Mouse (Mus musculus) embryonic facial prominence, embryonic 12.5 days (tissue): Measurements from ENCODE around the gene H2afx. TPM values are rescaled to one million over a fixed set of nuclear protein-coding genes. Genes with fewer than 3 reads are reported as not detected.
"Not testable (repeated sequence)": the region's sequence is repeated elsewhere in the genome, so short reads cannot be mapped to it uniquely, and the experiment has no call there.

Experiments
- ATAC-seq: fragments of 200-750 bp; cut with Nextera tagmentation; 2 replicates; pipeline ENCODE4 v1.8.0; 2017; ENCODE audit not compliant: insufficient number of reproducible peaks, insufficient read depth, low FRiP score, low TSS enrichment
- H3K27ac ChIP-seq: fragments of 300-500 bp; sonication (generic); 2 replicates; pipeline ENCODE4 v1.5.1; 2016; ENCODE audit warnings: mild to moderate bottlenecking
- H3K27me3 ChIP-seq: fragments of 300-500 bp; sonication (generic); 2 replicates; pipeline ENCODE4 v1.6.1; 2016; ENCODE audit warnings: mild to moderate bottlenecking, moderate library complexity
- H3K36me3 ChIP-seq: fragments of 300-500 bp; sonication (generic); 2 replicates; pipeline ENCODE4 v1.6.1; 2016; ENCODE audit warnings: mild to moderate bottlenecking
- H3K4me1 ChIP-seq: fragments of 300-500 bp; sonication (generic); 2 replicates; pipeline ENCODE4 v1.6.1; 2016
- H3K4me2 ChIP-seq: fragments of 300-500 bp; sonication (generic); replicated peaks from 2 replicates; pipeline ENCODE4 v1.6.1; 2016; ENCODE audit warnings: mild to moderate bottlenecking, moderate library complexity
- H3K4me3 ChIP-seq: fragments of 300-500 bp; sonication (generic); 2 replicates; pipeline ENCODE4 v1.5.1; 2016; ENCODE audit warnings: mild to moderate bottlenecking
- H3K9ac ChIP-seq: fragments of 300-500 bp; sonication (generic); 2 replicates; pipeline ENCODE4 v1.6.1; 2016; ENCODE audit warnings: mild to moderate bottlenecking, moderate library complexity
- H3K9me3 ChIP-seq: fragments of 300-500 bp; sonication (generic); 2 replicates; pipeline ENCODE4 v1.6.1; 2016; ENCODE audit warnings: mild to moderate bottlenecking, moderate library complexity
- WGBS: fragments of 180-500 bp; shearing (Covaris S2); methylation state at CpG from one replicate; pipeline ENCODE4 v1.1.7; 2016; 5-methylcytosine and 5-hydroxymethylcytosine counted together
- polyA plus RNA-seq: library from polyadenylated mRNA; unstranded; fragments of >200 nt; fragmentation: Nextera tagmentation; extraction: Ambion mirVana; gene quantifications from 2 replicates; pipeline ENCODE4 v1.2.1, GENCODE M21; 2016

The H2afx gene
- 399 and 416 TPM in 2 replicates for polyA plus RNA-seq

DNA sequence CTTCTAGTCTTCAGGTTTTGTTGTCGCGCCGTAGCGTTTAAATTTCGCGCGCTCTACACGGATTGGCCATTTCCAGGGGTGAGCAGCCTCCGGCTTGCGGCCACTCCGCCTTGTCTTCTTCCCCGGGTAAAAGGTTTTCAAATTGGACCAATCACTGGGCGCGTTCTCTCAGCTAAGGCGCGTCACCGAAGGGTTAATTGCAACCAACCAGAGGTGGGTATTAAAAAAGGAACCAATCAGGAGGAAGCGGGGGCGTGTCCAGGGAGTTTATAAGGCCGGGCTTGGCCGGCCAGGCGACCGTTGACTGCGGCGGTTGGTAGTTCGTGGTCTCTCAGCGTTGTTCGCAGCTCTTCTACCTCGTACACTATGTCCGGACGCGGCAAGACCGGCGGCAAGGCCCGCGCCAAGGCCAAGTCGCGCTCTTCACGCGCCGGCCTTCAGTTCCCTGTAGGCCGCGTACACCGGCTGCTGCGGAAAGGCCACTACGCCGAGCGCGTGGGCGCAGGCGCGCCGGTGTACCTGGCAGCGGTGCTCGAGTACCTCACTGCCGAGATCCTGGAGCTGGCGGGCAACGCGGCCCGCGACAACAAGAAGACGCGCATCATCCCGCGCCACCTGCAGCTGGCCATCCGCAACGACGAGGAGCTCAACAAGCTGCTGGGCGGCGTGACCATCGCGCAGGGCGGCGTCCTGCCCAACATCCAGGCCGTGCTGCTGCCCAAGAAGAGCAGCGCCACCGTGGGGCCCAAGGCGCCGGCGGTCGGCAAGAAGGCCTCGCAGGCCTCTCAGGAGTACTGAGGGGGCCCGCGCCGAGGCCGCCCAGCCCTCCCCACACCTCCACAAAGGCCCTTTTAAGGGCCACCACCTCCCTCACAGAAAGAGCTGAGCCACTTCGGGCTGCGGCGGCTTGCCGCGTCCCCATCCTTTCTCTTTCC is at the start of gene H2afx:
H2afx (plus strand) TSS at position 299 of the 935 bp plus-strand sequence.
- Histone ChIP-seq H3K36me3 (peaks cover 64% of the 10 kb centered on the region), H3K4me2 (peak within 1 kb of the TSS; percentile 78), H3K9ac (peak within 1 kb of the TSS; percentile 98), H3K4me3 (peak within 1 kb of the TSS; percentile 96), H3K27me3 (no peaks in the 10 kb centered on the region), H3K27ac (peak within 1 kb of the TSS; percentile 98), H3K4me1 (peaks cover 15% of the 10 kb centered on the region), H3K9me3 (no peaks in the 10 kb centered on the region)
- peak; percentile 93 for ATAC-seq
- under 1% methylated on average over 91 of the region's 91 CpGs for WGBS

DNA sequence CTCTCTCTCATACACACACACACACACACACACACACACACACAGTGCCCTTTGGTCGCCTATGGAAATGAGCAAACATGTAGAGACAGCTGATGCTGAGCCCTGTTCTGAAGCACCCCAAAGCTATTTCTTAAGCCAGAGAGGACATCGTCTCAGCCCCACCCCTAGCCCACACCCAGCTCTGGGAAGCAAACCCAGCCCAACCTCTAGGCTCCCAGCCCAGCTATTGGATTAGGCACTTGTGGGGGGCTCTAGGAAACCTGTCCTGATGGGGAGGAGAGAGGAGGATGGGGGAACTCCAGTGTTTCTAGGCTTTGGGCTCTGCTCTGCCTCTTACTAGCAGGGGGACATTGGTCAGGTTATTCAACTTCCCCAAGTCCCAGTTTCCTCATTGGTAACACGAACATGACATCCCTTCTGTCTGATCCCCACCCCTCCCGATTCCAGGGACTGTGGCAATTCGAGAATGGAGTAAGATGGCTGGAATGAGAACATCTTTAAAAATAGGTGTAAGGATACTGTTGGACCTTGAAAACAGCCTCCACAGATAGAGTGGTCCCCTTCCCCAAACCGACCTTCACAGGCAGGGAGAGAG is 48.1 kb upstream of the H2afx start:
- H3K9ac ChIP-seq = no peak overlapping the region; the same call in 1 of the 2 replicates
- ATAC-seq = no peak
- peak overlapping the region; percentile 74; the same call in 1 of the 2 replicates for H3K4me3 ChIP-seq
- H3K9me3 ChIP-seq = no peaks in the 10 kb centered on the region
- H3K4me2 ChIP-seq = peak overlapping the region; percentile 92
- peaks cover 17% of the 10 kb centered on the region for H3K4me1 ChIP-seq
- H3K36me3 ChIP-seq = peaks cover 11% of the 10 kb centered on the region
- no peak overlapping the region for H3K27ac ChIP-seq
- H3K27me3 ChIP-seq = peaks cover 39% of the 10 kb centered on the region
- 10% methylated on average over 6 of the region's 6 CpGs for WGBS

DNA sequence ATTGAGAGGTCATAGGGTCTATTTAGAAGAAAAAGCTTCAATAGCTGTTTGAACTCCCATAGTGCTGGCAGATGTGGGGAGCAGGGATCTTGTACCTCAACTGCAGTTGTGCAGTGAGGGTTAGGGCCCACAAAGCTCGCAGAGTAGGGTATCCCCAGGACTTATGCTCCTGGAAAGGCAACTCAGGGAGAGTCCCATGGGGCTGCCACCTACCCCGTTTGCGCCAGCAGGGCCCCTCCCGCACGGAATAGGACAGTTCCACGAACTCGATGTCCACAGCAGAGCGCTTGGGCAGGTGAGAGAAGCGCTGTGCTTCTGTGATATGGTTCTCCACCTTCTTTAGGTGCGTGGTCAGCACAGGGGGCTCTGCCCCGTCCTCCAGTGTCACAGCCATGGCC is 47.5 kb upstream of the H2afx start:
- peak; percentile 37; the same call in 1 of the 2 replicates for ATAC-seq
- peaks cover 39% of the 10 kb centered on the region for H3K27me3 ChIP-seq
- peak overlapping the region; percentile 74 for H3K4me3 ChIP-seq
- WGBS = 6% methylated on average over 11 of the region's 11 CpGs
- H3K9ac ChIP-seq = peak overlapping the region; percentile 76
- no peak overlapping the region for H3K27ac ChIP-seq
- H3K9me3 ChIP-seq = no peaks in the 10 kb centered on the region
- H3K4me1 ChIP-seq = peaks cover 17% of the 10 kb centered on the region
- H3K36me3 ChIP-seq = peaks cover 16% of the 10 kb centered on the region
- peak overlapping the region; percentile 92 for H3K4me2 ChIP-seq

DNA sequence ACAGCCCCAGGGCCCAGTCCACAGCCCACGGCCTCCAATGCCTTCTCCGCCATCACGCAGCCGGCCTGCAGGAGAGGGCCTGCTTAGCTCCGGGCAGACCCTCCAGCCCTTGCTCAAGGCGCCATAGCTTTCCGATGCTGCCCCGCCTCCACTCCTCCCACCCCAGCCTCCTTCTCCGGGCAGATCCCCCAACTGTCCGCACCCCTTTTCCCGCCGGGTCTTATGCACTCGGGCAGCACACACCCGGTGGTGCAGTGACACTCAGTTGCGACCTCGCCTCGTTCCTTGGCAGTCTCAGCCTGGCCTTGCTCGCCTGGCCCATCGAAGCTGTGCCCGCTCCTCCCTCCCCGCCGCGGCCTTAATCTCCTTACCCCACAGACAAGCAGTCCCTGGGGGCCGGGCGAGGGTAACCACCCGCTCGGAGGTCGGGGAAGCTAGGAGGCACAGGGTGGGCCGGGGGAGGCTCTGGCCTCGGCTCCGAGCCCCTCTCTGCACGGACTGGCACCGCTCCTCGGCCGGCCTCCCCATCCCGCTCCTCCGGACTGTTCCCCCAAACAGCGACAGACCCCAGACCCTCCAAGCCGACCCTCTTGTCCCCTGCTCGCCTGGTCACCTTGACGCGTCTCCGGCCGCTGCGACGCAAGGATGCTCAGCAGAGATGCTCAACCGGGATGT is 47.0 kb upstream of the H2afx start:
- Histone ChIP-seq H3K4me2 (peak overlapping the region; percentile 92), H3K27ac (no peak overlapping the region), H3K9ac (peak overlapping the region; percentile 76), H3K9me3 (no peaks in the 10 kb centered on the region), H3K36me3 (peaks cover 20% of the 10 kb centered on the region), H3K4me3 (peak overlapping the region; percentile 74), H3K27me3 (peaks cover 39% of the 10 kb centered on the region), H3K4me1 (peaks cover 17% of the 10 kb centered on the region)
- ATAC-seq = 0 out of 2 replicates have a peak, but pooled peaks have one; percentile 55
- WGBS = 2% methylated on average over 47 of the region's 47 CpGs

DNA sequence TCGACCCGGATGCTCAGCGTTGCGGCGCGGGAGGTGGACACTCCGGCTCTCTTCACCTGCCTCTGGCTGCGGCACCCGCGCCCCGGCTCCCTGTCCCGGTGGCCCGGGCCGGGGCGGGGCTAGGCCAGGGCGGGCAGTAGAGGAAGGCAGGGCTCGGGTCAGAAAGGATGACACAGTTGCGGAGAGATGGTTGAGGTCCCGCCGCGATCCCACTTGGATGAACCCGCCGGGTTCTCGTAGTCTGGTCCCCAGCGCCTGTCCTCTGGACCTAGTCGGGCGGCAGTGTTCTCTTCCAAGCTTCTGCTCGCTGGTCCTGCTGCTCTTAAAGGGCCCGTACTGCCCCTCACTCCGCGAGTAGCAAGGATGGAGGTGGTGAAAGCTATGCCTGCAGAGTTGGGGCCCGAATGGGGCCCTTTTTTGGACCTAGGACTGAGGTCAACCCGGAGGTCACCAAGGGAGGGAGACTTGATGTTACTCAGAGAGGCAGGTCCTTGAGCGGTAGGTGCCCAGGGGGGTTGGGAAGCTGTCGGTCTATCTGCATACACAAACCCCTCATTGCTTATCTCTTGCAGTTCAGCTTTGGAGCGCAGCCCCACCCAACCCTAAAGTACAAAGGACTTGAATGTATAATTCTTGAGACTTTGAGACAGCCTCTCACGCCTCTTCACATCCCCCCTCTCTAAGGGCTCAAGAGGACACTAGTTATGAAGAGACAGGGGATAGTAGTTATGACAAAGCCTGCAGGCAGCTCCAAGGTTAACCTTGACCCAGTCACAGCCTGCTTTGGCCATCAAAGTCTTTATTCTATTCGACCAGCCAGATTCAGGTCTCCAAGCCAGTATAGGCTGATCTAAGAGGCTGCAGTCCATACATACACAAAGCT is 46.2 kb upstream of the H2afx start, which contains the start of gene Abcg4:
Abcg4 (minus strand) TSS at position 540 of the 883 bp plus-strand sequence.
- H3K4me1 ChIP-seq = peaks cover 17% of the 10 kb centered on the region
- peak within 1 kb of the TSS; percentile 76 for H3K9ac ChIP-seq
- H3K36me3 ChIP-seq = peaks cover 28% of the 10 kb centered on the region
- WGBS = 3% methylated on average over 38 of the region's 38 CpGs
- 0 out of 2 replicates have a peak, but pooled peaks have one; percentile 57 for ATAC-seq
- H3K27ac ChIP-seq = no peak within 1 kb of the TSS
- H3K4me2 ChIP-seq = peak within 1 kb of the TSS; percentile 92
- H3K27me3 ChIP-seq = peaks cover 39% of the 10 kb centered on the region
- H3K9me3 ChIP-seq = no peaks in the 10 kb centered on the region
- H3K4me3 ChIP-seq = peak within 1 kb of the TSS; percentile 74

DNA sequence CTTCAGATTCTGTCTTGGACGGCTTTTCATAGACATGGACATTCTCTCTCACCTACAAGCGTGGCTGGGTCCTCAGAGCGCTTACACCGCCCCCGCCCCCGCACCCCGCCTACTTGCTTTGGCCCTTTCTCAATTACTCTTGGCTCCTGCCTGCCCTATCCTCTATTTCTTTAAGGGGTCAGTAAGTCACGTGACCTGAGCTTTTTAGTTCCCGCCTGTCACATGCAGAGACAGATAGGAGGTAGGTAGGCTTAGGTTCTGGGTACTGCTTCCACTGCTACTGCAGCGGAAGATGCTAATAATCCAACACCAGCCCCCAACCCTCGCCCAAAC is 45.6 kb upstream of the H2afx start:
- Histone ChIP-seq H3K4me1 (peaks cover 17% of the 10 kb centered on the region), H3K9ac (no peak overlapping the region), H3K27ac (no peak overlapping the region), H3K4me2 (peak overlapping the region; percentile 92), H3K9me3 (no peaks in the 10 kb centered on the region), H3K4me3 (0 out of 2 replicates have a peak overlapping the region, but pooled peaks have one; percentile 74), H3K36me3 (peaks cover 31% of the 10 kb centered on the region), H3K27me3 (peaks cover 39% of the 10 kb centered on the region)
- WGBS = 8% methylated on average over 11 of the region's 11 CpGs
- ATAC-seq = no peak

DNA sequence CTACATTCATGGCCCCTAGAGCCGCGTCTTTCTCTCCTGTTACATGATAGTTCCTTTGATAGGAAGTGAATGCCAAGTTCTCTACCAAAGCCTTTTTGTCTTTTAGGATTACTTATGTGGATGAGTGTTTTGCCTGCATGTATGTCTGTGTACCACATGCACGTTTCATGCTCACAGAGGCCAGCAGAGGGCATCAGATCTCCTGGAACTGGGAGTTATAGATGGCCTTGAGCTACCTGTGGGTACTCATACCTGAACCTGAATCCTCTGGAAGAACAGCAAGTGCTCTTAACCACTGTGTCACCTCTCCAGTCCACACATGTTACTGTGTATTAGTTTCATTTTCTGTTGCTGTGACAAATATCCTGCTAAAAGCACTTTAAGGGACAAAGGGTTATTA is 42.0 kb upstream of the H2afx start:
- no peak for ATAC-seq
- H3K9ac ChIP-seq = no peak overlapping the region
- H3K4me3 ChIP-seq = no peak overlapping the region
- WGBS = 68% methylated on average over 3 of the region's 3 CpGs
- peaks cover 10% of the 10 kb centered on the region; the same call in 1 of the 2 replicates for H3K4me1 ChIP-seq
- H3K9me3 ChIP-seq = no peaks in the 10 kb centered on the region
- H3K4me2 ChIP-seq = no peak overlapping the region
- peaks cover 53% of the 10 kb centered on the region for H3K36me3 ChIP-seq
- H3K27ac ChIP-seq = no peak overlapping the region
- peaks cover 20% of the 10 kb centered on the region for H3K27me3 ChIP-seq

DNA sequence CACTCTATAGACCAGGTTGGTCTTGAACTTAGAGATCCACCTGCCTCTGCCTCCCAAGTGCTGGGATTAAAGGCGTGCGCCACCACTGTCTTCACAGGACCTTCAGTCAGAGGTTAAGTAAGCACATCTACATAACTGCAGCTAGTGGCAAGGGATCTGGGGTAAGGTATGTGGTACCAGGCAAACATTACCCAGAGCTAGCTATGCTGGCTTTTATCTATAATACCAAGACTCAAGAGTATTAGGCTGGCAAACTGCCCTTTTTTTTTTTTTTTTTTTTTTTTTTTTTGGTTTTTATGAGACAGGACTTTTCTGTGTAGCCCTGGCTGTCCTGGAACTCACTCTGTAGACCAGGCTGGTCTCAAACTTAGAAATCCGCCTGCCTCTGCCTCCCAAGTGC is 34.5 kb upstream of the H2afx start:
- WGBS = 92% methylated on average over 3 of the region's 3 CpGs
- H3K4me2 ChIP-seq, H3K27me3 ChIP-seq, H3K9ac ChIP-seq, ATAC-seq, H3K4me3 ChIP-seq, H3K27ac ChIP-seq, H3K9me3 ChIP-seq: not testable (repeated sequence)
- peaks cover 65% of the 10 kb centered on the region for H3K36me3 ChIP-seq
- H3K4me1 ChIP-seq = peaks cover 12% of the 10 kb centered on the region

DNA sequence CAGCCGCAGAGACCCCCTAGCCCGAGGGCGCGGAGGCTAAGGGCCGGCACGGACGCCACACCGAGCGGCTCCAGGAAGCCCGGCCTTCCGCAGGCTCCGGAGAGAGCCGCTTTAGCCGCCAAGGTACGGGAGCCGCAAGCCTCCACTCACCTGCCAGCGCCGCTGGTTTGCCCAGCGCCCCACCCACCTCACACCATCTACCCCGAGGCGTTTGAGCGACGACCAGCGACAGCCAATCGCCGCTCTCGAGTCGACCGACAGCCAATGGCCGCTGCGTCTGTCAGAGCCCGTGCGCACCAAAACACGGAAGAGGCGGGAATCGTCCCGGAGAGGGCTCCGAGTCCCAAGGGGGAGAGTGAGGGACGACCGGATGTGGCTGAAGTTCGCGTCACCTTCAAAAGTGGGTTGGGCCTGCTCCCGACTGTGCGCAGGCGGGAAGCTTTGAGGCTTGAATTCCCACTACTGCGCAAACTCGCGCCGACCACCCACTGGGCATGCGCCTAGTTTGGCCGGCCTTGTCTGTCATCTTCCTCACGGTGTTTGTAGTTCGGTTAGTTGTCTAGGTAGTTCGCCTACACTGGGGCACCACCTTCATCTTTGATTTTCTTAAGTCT is 28.9 kb upstream of the H2afx start, which contains the start of gene Hinfp:
Hinfp (minus strand) TSS at position 206 of the 614 bp plus-strand sequence.
- ATAC-seq = peak; percentile 99
- Histone ChIP-seq H3K4me1 (peaks cover 12% of the 10 kb centered on the region), H3K9me3 (no peaks in the 10 kb centered on the region), H3K4me2 (peak within 1 kb of the TSS; percentile 66), H3K36me3 (peaks cover 20% of the 10 kb centered on the region), H3K9ac (peak within 1 kb of the TSS; percentile 86), H3K4me3 (peak within 1 kb of the TSS; percentile 92), H3K27me3 (no peaks in the 10 kb centered on the region), H3K27ac (peak within 1 kb of the TSS; percentile 74)
- under 1% methylated on average over 54 of the region's 54 CpGs for WGBS

DNA sequence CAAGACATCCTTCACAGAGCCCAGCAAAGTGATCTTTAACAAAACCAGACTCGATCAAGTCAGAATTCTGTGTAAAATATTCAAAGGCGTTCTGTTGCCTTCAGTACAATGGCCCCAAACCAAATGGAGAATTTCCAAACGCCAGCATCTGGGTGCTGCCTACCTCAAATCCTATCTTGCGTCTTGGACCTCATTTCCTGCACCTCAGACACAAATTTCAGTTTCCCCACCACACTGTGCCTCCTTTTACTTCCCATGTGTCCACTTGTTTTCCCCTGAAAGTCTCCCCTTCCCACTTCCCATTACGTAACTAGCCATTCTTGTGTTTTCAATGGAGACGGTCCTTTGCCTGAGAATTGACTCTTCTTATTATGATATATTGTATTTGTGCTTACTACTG is 28.0 kb upstream of the H2afx start:
- no peak for ATAC-seq
- H3K9ac ChIP-seq = no peak overlapping the region

More for the DNA sequence above, 28.0 kb upstream of the H2afx start:
- H3K4me3 ChIP-seq = no peak overlapping the region
- H3K4me2 ChIP-seq = no peak overlapping the region
- no peak overlapping the region for H3K27ac ChIP-seq
- WGBS = 90% methylated on average over 6 of the region's 6 CpGs
- H3K27me3 ChIP-seq = peaks cover 4% of the 10 kb centered on the region; the same call in 1 of the 2 replicates
- H3K36me3 ChIP-seq = peaks cover 10% of the 10 kb centered on the region
- H3K4me1 ChIP-seq = peaks cover 12% of the 10 kb centered on the region
- H3K9me3 ChIP-seq = no peaks in the 10 kb centered on the region
